Mouse (Mus musculus) kidney, adult 2 months (tissue): ENCODE measurements around the gene Satb2.

ENCODE experiments used
- CTCF ChIP-seq: fragments of 200-500 bp; conservative IDR thresholded peaks from 2 replicates; pipeline ENCODE4 v1.5.1; 2011; ENCODE audit warnings: low read depth, mild to moderate bottlenecking, control low read depth, low read length, moderate library complexity, mixed read lengths; ENCODE audit not compliant: insufficient read depth, insufficient read length
- POLR2A ChIP-seq: fragments of 200-500 bp; IDR thresholded peaks from one replicate; pipeline ENCODE4 v1.6.1; 2011; ENCODE audit warnings: low read depth, low read length, control low read depth

GRCm38 (mm10) chr1:56969364-56970360 lies 8.8 kb downstream of the Satb2 start:
- TF ChIP-seq CTCF (no peak), POLR2A (no peak)
